Mouse (Mus musculus) left cerebral cortex, adult 18-20 months (tissue): ENCODE data around the gene Atg9b. TPM values are rescaled to one million over a fixed set of nuclear protein-coding genes. Genes with fewer than 3 reads are reported as not detected.

ENCODE experiments used
- DNase-seq, 2 experiments: peaks; one replicate each; pipeline ENCODE4 v3.0.0; 2021 to 2022; ENCODE audit warnings: low spot score in 2 of 2, mixed read lengths in 1 of 2
- total RNA-seq, 2 experiments: library from RNA; stranded (reverse); gene quantifications; 2 replicates each; pipeline ENCODE4 v1.2.3; 2021

Atg9b gene
- total RNA-seq, 2 experiments from 2014 or later = 4.2 to 6.4 TPM

DNA sequence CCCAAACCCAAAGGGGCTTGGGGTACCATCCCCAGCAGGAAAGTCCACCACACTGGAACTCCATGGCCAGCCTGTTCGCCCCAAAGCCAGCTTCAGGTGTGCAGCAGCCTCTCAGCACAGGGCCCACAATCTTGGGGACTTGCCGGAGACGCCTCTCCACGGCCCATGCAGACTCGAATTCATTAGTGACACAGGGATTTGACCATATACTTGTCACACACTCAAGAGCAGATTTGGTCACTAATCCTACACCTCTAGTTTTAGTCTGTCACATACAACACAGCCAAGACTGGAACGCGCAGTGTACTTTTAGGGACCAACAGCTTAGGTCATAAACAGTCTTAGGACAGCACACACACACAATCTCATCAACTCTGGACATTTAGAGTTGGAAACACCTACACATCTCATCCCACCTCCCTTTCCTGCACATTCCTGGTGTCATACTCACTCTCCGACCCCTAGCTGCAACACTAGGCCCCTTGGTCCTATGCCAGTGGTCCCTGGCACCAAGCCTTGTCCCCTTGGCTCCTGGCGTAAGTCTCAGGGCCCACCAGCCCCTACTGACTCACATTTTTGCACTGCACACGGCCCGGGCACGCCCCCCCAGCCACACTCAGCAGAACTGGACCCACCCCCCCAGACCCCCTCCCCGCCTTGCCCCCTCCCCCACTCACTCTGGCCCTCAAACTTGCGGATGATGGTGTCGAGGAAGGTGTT is 41.3 kb downstream of the Atg9b start:
- DNase-seq = no peak

DNA sequence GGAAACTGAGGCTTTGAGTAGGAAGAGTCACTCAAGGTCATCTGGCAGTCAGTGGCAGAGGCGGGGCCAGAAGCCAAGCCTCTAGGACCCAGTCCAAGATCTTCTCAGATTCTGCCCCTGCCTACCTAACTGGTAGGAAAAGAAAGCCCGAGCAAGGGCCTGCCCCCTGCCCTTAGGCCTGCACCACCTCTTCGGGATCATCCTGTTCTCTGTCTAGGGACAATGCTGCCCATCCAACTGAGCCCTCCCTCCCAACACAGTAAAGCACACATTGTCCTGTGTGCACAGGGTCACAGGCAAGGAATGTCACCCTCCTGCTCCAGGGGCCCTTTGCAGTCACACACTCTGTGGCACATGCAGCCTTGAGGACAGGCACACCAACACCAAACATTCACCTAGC is 41.9 kb downstream of the Atg9b start:
- DNase-seq = no peak

DNA sequence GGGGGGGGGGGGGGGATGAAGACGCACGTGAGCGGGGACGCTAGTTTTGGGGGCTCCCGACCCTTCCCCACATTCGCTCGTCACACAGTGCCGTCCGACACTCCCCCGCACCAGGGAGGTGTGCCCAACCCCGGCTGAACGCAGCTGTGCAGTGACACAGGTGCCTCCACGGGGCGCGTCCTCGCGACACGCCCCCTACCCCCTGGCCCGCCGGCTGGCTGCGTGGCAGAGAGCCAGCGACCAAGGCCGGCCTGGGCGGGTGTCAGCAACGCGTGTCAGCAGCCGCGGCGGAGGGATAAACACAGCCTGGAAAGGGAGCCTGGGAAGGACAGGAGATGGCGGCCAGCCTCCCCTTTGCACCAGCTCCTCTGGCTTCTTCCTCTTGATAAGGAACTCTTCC is 43.4 kb downstream of the Atg9b start:
- DNase-seq = peak in 1 of 2 experiments; percentile 26

DNA sequence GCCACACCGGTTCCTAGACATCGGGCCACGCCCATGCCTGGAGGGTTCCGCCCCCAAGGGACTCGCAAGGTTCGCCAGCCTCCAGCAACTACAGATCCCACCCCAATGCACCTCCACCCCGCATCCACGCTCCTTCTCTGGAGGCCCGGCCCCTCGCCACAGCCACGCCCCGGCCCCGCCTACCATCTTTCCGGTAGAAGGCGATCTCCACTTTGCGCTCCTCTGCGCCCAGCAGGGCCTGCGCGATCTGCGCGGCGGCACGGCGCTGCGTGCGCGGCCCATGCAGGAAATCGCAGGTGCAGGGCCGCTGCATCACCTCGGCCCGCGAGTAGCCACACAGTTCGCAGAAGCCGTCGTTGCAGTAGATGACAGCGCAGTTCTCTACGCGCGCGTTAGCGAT is 43.8 kb downstream of the Atg9b start:
- DNase-seq = peak; percentile 71 to 76

DNA sequence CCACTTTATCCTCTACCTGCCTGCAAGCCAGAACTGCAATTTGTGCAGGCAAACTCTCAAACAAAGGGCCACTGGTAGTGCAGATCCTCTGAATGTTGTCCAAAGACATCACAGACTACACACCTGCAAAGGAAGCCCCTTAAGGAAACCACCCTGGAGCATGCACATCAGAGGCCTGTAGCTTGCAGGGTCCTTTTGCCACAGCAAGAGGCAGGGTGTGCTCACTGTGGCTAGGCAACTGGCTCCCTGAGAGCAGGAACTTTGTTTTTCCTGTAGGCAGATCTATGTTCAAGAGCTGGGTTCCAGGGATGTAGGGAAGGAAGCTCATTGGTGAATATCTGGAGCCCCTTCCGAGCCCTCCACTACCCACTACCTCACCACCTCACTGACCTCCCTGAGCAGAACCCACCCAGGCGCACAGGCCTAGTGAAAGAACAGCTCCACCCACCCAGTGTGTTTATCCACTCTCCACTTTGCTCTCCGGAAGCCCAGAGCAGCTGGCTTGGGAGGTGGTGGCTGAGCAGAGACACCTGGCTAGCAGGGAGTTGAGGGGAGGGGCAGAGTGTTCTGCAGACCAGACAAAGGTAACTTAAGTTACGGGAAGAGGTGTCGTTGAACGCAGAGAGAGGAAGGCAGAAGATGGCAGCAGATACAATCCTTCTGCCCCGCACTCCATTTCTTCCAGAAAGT is 44.6 kb downstream of the Atg9b start:
- DNase-seq = no peak

DNA sequence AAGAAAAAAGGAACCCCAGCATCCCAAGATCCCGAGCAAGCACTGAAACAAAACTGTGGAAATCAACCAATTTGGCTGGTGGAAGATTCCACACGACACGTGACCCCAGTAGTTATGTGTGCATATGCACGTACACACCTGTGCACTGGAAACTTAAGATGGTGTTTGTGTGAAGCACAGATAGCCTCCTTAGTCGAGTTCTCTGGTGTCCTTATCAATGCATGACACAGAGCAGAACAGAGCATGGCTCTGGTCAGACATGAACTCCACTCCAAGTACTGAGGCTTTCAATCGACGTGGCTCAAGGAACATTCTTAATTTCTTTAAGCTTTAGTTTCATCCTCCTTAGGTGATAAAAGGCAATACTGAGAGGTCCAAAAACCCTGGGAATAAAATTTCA is 45.6 kb downstream of the Atg9b start:
- DNase-seq = no peak

DNA sequence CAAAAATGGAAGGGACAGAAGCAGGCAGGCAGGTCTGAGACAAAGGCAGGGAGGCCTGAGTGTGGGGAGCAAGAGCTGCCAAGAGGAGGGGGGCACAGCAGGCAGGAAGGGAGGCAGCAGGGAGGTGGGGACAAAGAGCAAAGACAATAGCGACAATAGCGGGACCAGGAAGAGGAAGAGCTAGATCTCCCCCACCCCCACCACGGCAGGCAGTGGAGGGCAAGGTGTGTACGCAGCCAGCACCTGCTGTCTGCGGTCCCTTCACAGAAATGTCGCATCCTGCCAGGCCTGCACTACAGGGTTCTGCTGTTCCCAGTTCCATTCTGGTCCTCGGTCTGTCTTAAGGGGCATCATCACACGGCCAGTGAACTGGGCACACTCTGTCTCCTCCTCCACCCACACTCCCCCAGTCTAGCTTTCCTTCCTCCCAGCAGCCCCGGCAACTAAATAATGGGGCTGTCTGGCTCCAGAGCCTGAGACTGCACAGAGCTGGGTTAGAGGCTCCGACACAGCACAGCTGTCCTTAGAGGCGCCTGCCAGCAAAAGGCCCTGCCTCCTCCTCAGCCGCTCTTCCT is 47.4 kb downstream of the Atg9b start:
- peak in 1 of 2 experiments; percentile 20 for DNase-seq

DNA sequence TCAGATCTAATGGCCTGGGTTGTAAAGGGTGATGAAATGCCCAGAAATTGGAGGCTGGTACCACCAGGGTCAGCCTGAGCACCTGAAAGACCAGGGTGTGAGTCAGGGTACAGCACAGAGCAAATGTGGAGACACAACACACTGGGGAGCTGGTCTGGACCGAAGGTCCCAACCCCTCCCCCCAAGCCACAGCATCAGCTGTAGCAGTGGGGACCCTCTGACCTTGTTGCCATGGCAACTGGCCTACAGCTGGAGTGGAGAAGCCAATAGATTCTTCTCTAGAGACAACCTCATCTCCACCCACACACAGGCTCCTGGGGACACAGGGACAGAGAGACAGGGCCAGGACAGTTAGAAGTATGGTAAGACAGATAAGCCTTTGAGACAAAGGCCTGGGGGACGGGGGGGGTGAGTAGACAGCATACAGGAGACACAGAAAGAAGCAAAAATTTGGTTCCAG is 47.9 kb downstream of the Atg9b start:
- no peak for DNase-seq

DNA sequence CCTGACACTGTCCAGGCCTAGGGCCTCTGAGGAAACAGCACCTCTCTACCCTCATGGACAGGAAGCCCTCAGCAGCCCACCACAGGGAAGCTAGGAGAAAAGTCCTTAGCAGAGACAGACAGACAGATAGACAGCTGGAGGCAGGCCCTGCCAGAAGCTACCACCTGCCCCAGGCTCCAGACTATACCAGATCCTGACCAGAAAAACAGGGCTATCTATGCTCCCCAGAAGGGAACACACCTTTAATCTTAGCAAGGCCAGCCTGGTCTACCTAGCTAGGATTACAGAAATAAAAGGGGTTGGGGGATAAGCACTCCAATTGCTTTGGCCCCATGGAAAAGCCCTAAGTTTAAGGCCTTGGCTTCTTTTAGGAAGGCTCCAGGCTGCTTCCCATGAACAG is 48.6 kb downstream of the Atg9b start:
- no peak for DNase-seq

DNA sequence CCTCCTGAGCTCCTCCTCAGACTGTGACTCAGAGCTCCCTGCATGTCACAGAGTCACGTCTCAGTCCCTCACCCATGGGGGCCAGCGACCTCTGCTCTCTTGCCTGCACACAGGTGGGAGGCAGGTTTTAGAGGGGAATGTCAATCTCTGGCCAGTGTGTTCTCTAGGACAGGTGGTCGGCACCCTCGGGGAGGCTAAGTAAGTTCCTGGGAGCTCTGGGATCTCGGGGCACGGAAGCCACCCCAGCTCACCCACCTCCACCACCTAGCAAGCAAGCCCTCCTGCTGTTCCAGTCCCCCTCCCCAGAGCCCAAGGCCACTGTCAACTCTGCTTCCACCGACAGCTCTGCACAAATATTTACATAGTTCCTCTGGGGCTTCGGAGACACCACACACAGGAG is 49.0 kb downstream of the Atg9b start:
- DNase-seq = no peak

DNA sequence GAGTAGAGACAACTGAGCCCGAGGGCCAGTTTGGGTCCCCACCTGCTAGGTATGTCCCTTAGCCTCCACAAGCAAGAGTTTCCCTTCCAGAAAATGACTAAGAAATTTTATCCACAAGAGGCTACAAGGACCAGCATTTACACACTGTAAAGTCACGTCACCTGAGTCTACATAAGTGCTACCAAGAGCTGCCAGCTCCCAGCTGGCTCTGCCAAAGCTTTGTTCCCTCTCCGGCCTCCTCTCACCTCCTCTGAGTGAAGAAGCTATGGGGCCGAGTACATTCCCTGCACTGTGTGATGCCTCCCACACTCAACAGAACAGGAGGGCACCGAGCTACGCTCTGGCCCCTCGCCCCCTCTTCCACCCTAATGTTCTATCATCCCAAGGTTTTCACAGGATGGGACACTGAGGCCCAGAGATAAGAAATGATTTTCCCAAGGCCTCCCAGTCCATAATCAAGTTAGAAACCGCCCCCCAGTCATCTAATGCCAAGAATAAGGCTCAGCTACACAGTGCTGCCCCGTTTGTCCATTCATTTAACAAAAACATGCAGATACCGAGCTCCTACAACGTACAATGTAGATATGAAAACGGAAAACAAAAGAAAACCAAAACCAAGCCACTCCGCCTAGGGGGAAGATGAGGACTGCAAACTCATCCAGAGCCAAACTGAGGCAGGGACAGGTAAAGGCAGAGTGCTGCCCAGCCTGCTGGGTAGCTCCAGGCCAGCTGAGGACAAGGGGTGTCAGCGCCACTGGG is 49.6 kb downstream of the Atg9b start:
- DNase-seq = no peak

DNA sequence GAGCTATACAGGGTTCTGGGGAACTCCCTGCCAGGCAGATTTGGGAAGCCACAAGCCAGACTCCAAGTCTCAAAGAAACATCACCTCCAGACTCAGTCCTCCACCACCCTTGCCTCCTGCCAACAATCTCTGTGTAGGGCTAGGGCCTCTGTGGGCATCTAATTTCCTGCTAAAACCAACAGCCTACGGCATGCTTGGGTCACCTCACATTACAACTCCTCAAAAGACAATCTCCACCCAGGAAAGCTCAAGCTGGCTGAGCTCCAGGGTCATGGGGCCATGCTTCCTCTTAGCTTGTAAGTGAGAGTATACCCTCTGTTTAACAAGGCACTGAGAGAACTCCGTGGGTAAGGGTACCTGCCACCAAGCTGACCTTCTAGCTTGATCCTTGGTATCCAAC is 54.1 kb downstream of the Atg9b start:
- no peak for DNase-seq

DNA sequence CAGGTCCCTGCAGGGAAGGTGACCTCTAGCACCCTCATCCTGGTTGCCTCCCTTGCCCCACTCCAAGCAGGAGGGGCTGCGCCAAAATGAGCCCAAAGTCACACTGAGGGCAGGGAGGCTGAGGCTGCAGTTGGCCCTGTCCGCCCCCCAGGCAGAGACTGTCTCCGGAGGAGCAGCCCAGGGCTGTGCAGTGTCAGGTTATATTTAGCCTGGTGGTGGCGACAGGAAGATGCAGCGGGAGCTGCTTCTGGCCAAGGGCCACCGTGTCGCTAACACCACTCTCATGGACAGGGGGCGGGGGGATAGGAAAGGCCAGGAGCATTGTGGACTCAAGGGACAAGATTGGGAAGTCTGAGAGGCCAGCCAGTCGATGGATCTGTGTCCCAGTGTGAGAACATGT is 54.6 kb downstream of the Atg9b start:
- no peak for DNase-seq

DNA sequence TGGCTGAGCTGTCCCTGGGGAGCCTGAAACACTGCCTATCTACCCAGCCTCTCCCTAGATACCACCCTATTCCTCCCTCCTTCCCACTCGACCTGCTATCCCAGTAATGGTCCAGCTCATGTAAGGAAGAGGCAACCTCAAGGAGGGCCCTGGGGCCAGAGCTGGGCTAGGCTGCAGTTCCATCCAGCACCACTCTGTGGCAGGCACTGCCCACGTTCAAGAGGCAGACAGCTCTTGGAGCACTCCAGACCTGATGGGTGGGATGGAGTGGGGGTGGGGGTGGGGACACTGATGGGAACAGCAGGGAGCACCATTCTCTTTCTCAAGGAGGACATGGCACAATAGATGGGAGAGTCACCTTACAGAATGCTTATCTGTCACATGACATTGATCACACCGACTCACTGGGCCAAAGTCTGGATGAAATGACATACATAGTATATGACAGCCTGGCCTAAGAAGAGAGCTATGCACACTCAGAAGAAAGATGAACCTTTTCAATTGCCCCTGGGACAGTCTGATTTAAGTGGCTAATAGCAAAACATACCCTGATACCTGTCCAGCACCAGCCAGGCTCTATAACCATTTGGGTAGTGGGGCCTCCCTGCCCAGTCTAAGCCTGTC is 55.9 kb downstream of the Atg9b start:
- DNase-seq = peak; percentile 44 to 45

DNA sequence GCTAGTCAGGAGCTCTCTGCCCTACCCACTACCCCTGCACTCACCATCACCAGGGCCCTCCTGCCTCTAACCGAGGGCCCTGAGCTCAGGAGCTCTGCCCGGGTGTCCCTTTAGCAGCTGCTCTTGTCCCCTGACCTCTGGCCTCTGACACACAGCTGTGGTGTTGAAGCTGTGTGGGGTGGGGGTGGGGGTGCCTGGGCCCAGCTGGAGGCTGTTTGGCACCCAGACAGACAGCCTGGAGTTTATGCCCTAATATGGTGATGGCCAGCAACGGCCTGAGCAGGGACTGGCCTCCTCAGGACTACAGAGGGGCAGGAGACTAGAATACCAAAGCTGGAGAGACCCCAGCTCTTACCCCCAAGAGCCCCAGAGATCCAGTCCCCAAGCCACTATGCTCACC is 57.2 kb downstream of the Atg9b start:
- no peak for DNase-seq

Other genes starting within 250 kb of the Atg9b start
- 10 to 100 TPM; 10.3 to 12.3 TPM for gene Nupl2, start 227.2 kb downstream of the Atg9b start, total RNA-seq
- gene Kcnh2, start 40.5 kb downstream of the Atg9b start, total RNA-seq = 10 to 100 TPM; 29.6 to 36.2 TPM
- gene Nos3, start 27.3 kb downstream of the Atg9b start, total RNA-seq = 10 to 100 TPM in 1 of 2 experiments, 1 to 10 TPM in 1; 8.0 to 10.7 TPM
- 10 to 100 TPM; 43.3 to 56.1 TPM for gene Abcb8, start 1.5 kb upstream of the Atg9b start, total RNA-seq
- gene Asic3, start 21.2 kb upstream of the Atg9b start, total RNA-seq = under 1 TPM in 1 of 2 experiments, not detected in 1; 0.54 TPM
- 100 to 1,000 TPM; 128 to 129 TPM for gene Cdk5, start 31.4 kb upstream of the Atg9b start, total RNA-seq
- 10 to 100 TPM; 28.9 to 31.0 TPM for gene Slc4a2, start 31.7 kb upstream of the Atg9b start, total RNA-seq
- gene Fastk, start 53.1 kb upstream of the Atg9b start, total RNA-seq = 100 to 1,000 TPM; 108 to 131 TPM
- 10 to 100 TPM; 27.2 to 27.3 TPM for gene Tmub1, start 55.7 kb upstream of the Atg9b start, total RNA-seq
- gene Agap3, start 60.0 kb upstream of the Atg9b start, total RNA-seq = 100 to 1,000 TPM; 517 to 575 TPM
- under 1 TPM; 0.21 to 0.33 TPM for gene Gbx1, start 135.1 kb upstream of the Atg9b start, total RNA-seq
- gene Asb10, start 148.8 kb upstream of the Atg9b start, total RNA-seq = not detected
- gene 4931409K22Rik, start 164.7 kb upstream of the Atg9b start, total RNA-seq = not detected
- gene Abcf2, start 185.3 kb upstream of the Atg9b start, total RNA-seq = 10 to 100 TPM; 89.7 to 90.5 TPM
- 10 to 100 TPM; 65.9 to 76.4 TPM for gene Chpf2, start 194.6 kb upstream of the Atg9b start, total RNA-seq
- 100 to 1,000 TPM in 1 of 2 experiments, 10 to 100 TPM in 1; 93.6 to 103 TPM for gene Smarcd3, start 232.3 kb upstream of the Atg9b start, total RNA-seq